Mouse (Mus musculus): Measurements from ENCODE around the gene Dennd2d. TPM values are rescaled to one million over a fixed set of nuclear protein-coding genes. Genes with fewer than 3 reads are reported as not detected.

The Dennd2d gene
- total RNA-seq, 2 experiments from 2014 or later = 0.27 to 0.46 TPM

DNA sequence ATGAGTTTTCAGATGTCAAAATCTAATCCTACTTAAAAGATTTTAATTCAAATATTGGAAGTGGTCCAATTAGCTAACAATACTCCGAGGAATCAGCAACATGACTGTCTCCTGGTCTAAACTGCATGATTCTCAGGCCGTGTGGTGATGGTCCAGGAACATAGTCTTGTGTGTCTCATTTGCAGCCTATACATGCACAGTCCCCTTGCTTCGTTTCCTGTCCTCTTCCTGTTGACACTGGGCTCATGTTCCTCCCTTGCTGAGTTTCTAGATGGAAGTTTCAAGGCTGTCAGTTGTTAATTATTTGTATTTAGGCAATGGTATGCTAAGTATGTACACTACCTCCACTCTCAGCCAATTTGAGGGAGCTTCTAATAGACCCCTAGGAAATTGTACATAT, 14.8 kb downstream of the Dennd2d start:
- no peak for DNase-seq

DNA sequence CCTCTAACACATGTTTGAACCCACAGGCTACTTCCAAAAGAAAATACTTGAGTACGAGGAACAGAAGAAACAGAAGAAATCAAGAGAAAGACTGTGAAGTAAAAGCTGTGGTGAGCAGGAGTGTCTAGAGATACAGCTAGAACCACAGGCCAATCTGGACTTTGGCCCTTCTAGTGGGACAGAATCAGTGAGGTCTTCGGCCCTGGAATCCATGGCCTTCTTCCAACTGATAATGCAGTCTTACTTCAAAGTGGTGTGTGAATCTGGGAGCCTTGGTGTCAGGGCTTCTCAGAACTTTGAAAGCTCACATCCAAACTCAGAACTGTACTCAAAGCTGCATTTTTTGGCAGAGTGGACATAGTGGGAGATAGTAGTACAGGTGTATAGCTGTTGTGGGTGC, 18.3 kb downstream of the Dennd2d start:
- no peak for DNase-seq

DNA sequence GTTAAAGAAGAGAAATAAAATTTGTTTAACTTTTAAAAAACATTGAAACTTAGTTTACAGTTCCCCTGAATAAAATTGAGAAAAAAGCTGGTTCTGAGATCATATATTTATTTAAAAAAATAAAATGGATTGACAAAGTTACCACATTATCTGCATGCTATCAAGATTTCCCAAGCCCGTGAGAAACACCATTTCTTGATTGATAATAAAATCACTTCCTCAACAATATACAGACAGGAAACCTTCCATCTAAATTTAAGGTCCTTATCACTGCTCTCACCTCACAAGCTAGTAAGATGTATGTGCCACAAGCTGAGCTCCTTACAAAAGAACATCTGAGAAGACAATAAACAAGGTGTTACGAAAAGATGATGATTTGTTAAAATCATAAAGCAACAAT, 20.7 kb downstream of the Dennd2d start:
- no peak for DNase-seq

DNA sequence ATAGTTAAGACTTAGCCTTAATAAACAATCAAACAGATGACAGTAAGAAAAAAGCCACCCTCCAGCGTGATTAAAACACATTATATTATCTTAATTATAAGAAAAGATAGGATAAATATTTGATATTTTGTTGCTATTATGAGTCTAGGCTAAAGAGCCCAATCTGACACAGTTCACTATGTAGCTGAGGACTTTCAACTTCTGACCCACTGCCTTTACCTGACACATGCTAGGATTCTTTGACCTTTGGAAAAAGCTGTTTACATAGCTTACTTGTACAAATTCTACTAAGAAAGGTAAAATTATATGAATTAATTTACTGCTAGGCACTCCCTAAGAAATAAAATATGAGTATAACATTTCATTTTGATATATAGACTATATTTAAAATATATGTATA, 28.5 kb downstream of the Dennd2d start:
- no peak for DNase-seq

GRCm38 (mm10) chr3:106515016-106515415, 32.8 kb downstream of the Dennd2d start:
- no peak for DNase-seq

DNA sequence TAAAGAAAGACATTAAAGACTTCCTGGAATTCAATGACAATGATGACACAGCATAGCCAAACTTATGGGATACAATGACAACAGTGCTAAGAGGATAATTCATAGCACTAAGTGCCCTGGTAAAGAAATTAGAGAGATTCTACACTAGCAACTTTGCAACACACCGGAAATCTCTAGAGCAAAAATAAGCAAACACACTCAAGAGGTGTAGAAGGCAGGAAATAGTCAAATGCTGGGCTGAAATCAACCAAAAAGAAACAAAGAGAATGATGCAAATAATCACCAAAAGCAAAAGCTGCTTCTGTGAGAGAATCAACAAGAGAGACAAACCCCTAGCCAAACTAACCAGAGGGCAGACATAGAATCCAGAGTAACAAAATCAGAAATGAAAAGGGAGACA, 40.5 kb downstream of the Dennd2d start:
- DNase-seq = no peak

GRCm38 (mm10) chr3:106526411-106526810, 44.2 kb downstream of the Dennd2d start:
- no peak for DNase-seq

- DNase-seq = no peak
Measured at GRCm38 (mm10) chr3:106528032-106528431, 45.8 kb downstream of the Dennd2d start.

DNA sequence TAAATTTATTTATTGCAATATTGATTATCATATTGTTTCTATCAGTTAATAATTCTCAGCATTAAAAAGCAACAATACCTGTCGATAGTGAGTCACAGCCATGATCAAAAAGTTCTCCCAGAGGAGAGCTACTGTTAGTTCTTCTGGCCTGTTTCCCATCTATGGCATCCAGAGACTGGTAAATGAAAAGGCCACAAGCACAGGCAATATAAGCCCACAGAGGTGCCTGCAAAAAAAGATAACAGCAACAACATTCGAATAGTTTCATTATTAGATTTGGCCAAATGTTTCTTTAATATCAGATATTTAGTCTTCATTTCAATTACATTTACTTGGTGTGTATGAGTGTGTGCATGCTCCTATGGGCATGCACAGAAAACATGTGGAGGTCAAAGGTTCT, 51.1 kb downstream of the Dennd2d start:
- DNase-seq = no peak

- no peak for DNase-seq
Measured at GRCm38 (mm10) chr3:106544721-106545316, 62.6 kb downstream of the Dennd2d start.

- DNase-seq = peak; percentile 90
Measured at GRCm38 (mm10) chr3:106547171-106547923, 65.1 kb downstream of the Dennd2d start, which contains the start of the genes Dram2 and Cept1. Gene Dram2 (plus strand): TSS chr3:106547798. Gene Cept1 (minus strand): TSS chr3:106547802.

DNA sequence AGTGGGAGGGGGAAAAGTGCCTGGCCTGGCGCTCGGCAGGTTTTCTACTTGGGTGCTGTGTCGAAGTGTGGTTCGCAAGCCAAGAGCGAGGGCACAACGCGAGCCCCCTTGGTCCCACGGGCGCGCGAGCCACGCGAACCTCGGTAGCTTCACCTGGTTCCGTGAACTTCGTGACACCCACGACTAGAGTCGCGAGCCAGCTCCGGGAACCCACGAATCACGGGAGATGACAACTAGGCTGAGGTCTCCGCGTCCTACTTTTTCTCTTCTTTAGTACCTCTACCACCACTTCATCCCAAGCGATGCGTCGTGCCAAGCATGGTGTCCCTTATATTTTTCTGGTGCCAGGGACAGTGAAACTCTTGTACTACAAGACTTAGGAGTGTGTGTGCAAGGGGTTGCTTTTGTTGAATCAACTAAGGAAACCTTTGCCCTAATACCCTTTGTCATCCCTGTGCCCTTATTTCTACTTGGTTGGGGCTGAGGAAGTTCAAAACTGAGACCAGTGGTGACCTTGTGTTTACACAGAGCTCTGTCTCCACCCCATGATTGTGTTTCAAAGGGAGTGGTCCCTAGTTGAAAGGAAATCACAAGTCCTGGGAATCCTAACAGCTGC, 65.8 kb downstream of the Dennd2d start:
- DNase-seq = no peak

GRCm38 (mm10) chr3:106548971-106549370, 66.8 kb downstream of the Dennd2d start:
- DNase-seq = no peak

Other genes starting within 250 kb of the Dennd2d start
- not detected for gene Chil6, start 76.2 kb upstream of the Dennd2d start, total RNA-seq (2021)
- 10 to 100 TPM; 34.2 to 37.7 TPM for gene Dram2, start 65.4 kb downstream of the Dennd2d start, total RNA-seq (2021)
- 10 to 100 TPM; 50.5 to 50.9 TPM for gene Cept1, start 65.4 kb downstream of the Dennd2d start, total RNA-seq (2021)
- 10 to 100 TPM; 19.5 to 23.6 TPM for gene Lrif1, start 202.6 kb downstream of the Dennd2d start, total RNA-seq (2021)